Mouse (Mus musculus): Measurements from ENCODE around the gene Cabp4. TPM values are rescaled to one million over a fixed set of nuclear protein-coding genes. Genes with fewer than 3 reads are reported as not detected.
A peak's percentile ranks its signal among the peaks of the same experiment; 100 is the strongest.

Cabp4 gene
- total RNA-seq (2021), result under 1 TPM in 1 of 2 experiments, not detected in 1; 0.20 TPM
- long read RNA-seq, experiment 1, result 0 reads
- long read RNA-seq, experiment 2, result 0 reads

DNA sequence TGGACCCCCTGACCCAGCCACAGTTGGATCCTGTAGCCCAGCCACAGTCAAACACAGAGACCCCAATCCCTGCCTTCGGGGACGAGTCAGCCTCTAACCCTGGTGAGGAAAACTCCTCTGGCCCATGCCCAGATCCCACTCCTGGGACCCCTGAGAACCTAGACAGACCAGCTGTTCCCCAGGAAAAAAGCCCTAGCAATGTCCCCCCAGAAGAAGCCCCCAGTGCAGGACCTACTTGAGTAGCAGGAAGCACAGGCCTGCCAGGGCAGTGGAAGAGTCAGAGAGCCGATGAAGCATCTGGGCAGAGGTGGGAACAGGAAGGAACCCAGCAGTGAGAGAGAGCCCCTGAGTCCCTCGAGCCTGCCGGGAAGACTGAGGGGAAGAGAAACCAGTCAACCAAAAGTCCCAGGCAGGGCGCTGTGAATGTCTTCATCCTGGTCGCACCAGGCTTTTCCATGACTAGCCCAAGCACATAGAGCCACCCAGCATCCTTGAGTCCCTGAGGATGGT, at the start of gene Cabp4:
Cabp4 (minus strand) TSS at position 275 of the 510 bp plus-strand sequence.
- no peak for DNase-seq (ENCODE audit: low spot score in 2 of 2)

DNA sequence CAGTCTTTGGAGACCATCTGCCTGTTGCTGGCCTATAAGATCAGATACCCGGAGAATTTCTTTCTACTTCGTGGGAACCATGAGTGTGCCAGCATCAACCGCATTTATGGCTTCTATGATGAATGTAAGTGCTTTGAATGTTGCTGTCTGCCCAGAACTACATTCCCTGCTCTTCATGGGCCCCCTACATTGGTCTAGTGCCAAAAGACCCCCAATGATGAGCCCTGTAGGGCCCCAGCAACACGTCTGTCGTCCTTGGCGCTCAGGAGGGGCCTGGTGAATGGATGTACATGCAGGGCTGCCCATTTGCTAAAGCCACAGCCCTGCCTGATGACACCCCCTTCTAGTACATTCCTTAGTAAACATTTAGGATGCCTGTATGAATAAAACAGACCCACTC, 49.3 kb upstream of the Cabp4 start:
- DNase-seq (ENCODE audit: low spot score in 2 of 2), result no peak

DNA sequence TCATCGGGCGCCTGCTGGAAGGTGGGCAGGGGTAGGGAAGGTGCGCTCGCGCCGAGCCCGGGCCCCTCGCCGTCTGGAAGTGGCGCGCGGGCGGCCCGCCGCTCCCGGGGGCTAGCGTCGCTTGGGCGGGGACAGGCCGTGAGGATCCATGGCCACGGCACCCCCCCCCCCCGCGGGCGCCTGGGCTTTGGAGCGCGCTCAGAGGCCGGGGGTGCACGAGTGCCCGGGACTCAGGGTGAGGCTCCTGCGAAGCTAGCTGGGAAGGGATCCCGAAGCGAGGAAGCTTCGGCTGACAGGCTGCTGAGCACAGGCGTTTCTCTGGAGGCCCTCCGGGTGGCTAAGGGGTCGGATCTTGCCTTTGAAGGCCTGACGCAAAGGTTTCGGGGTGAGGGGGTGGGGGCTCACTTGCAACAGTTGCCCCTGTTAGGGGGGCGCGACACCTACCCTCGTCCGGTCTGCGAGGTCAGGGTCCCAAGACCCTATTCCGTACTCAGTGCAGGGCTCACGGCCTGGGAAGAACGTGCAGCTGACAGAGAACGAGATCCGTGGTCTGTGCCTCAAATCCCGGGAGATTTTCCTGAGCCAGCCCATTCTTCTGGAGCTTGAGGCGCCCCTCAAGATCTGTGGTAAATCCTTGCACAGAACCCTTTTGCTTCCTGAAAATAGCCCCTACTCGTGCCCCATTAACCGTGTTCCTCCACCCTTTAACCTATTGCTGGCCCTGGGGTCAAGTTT, 48.6 kb upstream of the Cabp4 start:
- no peak for DNase-seq (ENCODE audit: low spot score in 2 of 2)

DNA sequence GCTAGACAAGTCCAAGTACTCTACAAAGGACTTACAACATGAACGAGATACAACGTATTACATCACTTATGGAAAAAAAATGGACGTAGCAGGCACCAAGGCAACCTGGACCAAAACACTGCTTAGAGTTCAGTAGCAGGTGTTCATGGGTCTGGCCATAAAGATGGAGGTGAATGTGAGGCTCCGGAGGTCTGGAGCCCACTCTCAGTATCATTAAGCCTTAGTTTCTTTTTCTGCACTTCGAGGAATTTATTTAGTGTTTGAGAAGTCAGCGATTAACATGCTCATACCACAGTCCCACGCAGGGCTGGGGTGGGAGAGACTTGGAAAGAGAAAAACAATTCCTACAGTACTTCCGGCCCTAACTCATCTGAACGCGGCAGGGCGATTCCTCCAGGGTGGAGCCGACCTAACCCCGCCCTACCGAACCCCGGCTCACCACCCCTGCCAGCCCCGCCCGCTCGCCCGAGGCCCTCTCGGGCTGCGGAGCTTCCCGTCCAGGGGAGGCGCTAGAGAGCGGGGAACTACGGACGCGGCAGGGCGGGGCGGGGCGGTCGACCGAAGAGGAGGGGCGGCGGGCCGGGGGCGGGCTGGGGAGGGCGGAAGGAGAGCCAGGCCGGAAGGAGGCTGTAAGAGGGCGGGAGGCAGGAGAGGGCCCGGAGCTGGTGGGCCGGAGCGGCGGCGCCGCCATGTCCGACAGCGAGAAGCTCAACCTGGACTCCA, 47.9 kb upstream of the Cabp4 start, which contains the start of gene Ppp1ca:
Ppp1ca (plus strand) TSS at position 538 of the 723 bp plus-strand sequence.
- DNase-seq (ENCODE audit: low spot score in 2 of 2), result peak; percentile 95 to 96

DNA sequence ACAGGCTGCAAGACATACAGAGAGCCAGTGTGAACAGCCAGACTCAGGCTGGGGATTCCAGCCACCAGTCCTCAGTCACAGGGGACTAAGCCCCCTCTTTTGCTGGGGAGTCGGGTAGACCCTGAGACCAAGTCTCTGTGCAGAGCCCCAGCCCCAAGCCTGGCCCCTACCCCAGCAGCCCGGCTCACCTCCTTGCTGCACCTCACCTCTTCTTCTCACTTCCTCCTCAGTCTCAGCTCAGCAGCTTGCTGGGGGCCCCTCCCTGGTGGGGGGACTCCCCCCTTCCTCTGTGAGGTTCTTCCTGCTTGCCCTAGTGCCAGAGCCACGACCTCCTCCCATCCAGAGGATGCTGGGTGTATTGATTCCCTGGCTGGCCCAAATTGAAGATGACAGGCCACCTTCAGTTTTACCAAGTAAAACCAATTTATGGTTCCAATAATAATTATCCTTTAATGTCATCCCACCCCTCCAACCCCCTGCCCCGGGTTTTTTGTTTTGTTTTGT, 47.0 kb upstream of the Cabp4 start, which contains the start of gene Tbc1d10c:
Tbc1d10c (minus strand) TSS at position 454 of the 504 bp plus-strand sequence.
- DNase-seq (ENCODE audit: low spot score in 2 of 2), result no peak

DNA sequence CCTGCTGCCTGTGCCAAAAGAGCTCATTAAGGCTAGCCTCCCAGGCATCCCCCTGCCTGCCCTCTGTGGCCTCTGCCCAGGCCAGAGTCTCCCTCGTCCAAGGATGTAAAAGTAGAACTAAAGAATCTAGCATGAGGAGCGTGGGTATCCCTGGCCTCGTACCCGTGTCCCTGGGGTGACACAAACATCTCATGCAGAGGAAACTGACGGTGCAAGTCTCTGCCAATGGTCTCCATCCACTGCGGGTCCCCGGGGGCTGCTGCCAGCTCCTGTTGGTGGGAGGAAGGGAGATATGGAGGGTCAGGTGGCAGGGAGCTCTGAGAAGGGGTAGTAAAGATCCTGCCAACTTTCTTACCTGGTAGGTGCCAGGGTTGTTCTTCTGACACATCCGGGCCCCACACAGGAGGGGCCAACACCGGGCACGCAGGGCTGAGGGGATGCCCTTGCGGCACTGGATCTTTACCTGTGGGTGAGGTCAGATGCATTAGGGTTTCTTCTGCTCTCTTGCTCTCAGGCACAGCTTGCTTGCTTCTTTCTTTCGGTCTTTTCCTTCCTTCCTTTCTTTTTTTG, 45.3 kb upstream of the Cabp4 start:
- DNase-seq (ENCODE audit: low spot score in 2 of 2), result no peak

DNA sequence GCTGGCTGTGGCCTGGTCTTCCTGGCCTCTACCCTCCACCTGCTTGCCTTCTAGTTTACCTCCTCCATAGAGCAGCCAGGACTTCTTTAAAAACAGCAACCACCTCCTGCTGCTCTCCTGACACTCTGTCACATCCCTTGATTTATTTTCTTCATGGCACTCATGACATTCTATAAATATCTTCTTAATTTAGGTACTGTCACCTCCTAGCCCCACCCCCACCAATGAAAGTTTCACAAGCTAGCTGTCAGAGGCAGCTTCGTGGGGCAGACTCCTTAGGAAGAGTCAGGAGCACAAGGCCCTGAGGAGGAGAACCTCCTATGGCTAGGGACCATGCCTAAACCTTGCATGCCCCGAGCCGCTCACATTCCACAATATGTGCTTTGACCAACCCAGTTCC, 43.5 kb upstream of the Cabp4 start:
- no peak for DNase-seq (ENCODE audit: low spot score in 2 of 2)

DNA sequence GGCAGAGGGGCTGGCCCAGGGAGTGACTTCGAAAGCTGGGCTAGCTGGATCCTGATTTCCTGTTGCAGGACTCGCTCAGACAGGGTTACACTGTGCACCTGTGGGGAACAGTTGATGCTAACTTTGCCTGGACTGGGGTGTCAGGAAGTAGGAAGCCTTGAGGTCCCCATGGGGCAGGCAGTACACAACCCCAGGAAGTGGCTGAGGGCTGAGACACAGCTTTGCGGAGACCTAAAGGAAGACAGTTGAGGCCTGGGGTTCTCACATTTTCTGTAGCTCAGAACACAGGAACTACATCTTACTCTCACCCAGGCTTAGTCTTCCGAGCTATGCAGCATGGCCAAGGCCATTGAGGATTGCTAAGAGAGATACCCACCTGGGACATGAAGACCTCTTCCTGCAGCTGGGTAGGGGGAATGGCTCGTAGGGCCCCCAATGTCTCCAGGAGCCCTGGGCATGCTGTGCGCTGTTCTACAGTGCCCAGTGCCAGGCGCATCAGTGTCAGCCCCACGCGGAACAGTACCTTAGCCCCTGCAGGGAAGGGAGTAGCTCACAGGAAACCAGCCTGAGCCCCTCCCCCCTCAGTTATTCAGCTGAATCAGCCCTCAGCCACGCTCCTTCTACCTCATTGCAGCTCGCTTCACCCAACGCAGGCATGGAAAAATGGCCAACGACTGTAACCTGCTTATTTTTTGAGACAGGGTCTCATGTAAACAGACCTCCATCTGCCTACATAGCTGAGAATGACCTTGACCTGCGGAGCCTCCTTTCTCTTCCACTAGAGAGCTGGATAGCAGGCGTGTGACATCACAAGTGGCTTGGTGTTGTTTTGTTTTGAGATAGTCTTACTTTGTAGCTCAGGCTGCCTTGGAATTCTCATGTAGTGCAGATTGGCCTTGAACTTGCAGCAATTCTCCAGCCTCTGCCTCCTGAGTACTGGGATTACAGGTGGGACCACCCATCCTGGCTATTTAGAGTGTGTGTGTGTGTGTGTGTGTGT, 41.4 kb upstream of the Cabp4 start:
- no peak for DNase-seq (ENCODE audit: low spot score in 2 of 2)

DNA sequence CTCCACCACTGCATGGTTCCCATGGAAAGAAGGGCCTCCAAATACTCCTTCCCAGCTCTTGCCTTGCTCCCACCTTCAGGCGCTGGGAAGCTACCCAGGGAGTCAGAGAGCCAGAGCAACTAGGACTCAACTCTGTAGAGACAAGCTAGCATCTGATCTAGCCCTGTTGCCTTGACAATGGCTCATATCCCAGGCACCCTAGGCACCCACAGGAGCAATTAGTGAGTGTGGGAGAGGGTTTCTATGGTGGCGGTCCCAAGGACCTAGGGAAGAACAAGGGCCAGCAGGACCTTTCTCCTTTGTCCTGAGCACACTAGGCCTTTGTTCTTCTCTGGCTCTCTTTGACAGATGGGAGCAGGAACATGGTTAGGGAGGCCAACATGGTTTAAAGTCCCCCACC, 39.9 kb upstream of the Cabp4 start:
- DNase-seq (ENCODE audit: low spot score in 2 of 2), result no peak

DNA sequence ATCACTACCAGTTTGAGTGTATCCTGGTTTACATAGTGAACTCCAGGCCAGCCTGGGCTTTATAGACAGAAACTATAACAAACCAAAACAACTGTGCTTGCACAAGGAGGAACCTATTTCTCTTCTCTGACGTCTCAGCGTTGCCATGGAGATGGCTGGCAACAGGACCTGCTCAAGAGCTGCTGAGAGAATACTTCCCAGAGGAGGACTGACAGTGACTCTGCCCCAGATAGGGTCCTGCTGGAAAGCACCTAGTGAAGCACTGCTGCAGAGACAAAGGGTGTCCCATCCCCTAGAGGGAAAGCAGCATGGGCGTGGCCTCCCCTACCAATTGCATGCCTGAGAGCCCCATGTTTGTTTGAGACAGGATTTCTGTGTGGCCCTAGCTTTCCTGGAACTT, 38.1 kb upstream of the Cabp4 start:
- no peak for DNase-seq (ENCODE audit: low spot score in 2 of 2)

DNA sequence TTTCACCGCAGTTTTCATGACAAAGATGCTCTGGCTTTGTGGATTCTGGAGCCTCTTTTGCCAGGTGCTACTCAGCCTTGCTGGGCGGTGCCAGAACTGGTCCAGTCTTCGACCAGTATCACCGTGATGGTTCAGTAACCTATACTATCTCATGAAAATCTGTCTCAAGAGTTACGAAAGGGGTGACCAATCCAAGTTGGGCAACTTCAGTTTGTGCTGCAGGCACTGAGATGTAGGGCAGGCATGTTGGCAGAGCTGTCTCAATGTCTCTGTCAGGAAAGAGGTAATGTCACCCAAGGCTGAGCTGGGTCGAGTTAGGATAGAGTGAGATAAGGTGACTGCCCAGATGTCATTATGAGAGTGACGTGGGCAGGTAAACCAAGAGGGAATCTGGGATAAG, 36.6 kb upstream of the Cabp4 start:
- DNase-seq (ENCODE audit: low spot score in 2 of 2), result no peak

DNA sequence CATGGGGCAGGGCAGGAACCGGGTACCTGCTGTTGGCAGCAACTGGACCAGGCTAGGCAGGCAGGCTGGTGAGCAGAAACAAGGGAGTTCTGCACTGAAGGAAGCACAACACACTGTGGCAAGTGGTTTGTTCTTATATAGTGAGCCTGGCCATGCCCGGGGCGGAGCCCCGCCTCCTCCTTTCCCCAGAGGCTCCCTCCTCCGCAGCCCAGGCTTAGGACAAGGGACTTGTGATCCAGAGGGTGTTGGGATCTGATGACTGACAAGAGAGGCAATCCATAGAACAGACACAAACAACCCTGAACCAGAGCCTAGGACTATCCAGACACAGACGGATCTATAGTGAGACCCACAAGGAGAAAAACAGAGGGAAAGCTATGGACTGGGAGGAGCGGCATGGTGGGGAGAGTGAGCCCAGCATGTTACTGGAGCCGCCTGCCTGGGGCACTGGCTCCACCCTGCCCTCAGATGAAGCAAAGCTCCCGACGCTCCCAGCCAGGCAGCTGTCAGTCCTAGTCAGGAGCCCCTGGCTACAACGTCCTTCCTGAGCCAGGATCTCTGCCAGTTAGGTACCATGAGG, 31.6 kb upstream of the Cabp4 start, which contains the start of gene Carns1:
Carns1 (minus strand) TSS at position 112 of the 580 bp plus-strand sequence.
- no peak for DNase-seq (ENCODE audit: low spot score in 2 of 2)

DNA sequence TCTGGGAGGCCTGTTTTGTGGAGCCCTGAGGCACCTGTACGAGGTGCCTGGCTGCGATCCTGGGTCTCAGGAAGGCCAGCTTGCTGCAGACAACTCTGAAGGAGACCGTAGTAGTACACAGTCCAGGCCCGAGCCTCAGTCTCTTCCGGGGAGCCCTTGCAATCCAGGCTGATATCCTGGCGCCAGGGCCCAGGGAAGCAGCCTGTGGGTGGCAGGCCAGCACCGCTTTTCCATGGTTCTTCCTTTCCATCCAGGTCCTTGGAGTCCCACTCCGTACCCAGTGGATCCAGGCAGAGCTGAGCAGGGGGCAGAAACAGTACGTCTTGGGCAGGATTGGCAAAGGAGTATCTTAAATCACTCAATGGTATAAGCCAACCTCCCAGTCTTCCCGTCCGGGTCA, 29.1 kb upstream of the Cabp4 start:
- no peak for DNase-seq (ENCODE audit: low spot score in 2 of 2)

DNA sequence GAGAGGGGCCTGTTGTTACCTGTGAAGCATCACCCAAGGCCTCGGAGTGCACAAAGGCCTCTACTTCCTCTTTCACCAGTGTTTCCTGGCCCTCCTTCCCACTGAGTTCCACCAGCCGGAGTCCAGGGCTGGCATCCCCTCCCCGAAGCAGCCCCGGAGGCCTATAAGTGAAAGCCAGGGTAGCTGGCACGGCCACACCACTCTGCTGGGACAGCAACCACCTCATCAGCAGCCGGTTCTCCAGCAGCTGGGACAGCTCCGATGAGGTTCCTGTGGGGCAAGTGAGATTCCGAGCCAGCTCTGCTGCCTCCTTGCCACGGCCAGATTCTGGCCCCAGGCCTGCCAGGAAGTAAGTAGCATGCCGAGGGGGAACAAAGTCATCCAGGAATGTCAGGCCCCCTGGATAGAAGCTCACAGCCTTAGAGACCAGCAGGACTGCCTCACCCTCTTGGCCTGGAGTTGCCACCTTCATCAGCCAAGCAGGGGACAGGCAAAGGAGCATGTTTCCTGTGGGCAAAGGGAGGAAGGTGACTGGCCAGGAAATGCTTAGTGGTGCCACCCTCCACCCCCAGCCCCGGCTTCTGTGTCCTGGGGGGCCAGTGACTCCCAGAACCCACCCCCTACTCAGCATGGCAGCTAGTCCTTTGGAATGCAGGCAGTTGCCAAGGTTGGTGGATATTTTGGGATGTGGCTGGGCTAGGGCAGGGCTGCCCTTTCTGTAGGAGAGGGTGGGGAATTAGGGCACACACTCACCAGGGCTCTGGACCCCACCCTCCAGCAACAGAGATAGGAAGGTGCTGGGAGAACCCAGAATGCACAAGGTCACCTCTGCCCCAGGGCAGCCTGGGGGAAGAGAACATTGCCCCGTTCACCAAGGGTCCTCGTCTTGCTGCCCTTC, 27.8 kb upstream of the Cabp4 start:
- no peak for DNase-seq (ENCODE audit: low spot score in 2 of 2)

DNA sequence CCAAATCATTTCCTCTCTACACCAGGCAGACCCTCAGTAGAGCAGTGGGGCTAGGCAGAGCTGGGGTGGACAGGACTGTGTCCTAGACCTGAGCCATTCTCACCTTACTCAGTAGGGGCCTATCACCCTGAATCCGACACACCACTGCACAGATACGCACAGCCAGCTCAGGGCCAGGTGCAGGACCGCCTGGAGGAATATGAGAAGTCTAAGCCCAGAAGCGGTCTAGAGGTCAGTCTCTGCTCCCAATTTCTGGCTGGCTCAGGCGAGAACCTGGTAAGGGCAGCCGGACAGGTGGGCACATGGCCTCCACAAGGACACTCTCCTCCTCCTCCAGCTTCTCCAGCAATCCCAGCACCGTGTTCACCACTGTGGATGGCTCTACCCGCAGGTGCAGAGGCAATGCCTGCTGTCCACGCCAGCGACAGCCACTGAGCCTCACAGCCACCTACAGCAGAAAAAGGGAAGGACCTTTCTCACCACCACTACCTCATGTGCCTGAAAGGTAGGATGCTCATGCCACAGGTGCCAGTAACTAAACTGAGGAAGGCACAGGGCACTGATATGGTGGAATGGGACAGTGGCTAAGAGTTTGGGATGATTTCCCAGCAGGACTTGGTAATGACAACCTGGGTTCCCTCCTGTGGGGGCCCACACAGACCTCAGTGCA, 27.0 kb upstream of the Cabp4 start:
- DNase-seq (ENCODE audit: low spot score in 2 of 2), result no peak

DNA sequence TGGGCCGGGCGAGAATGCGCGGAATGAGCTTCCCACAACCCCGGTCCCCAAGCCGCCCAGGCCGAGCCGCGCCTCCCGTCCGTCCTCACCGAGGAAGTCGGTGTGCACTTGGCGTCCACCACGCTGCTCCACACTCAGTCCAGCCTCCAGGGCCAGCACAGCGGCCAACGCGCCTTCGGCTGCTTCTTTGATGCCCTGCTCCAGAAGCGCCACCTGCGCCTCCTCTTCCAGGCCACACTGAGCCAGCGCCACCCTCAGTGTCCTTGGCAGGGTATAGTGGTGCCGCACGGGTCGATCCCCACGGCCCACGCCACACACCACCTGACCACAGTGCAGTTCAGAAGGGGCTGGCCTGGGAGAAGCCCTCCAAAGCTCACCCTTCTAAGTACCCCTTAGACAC, 26.0 kb upstream of the Cabp4 start:
- no peak for DNase-seq (ENCODE audit: low spot score in 2 of 2)

DNA sequence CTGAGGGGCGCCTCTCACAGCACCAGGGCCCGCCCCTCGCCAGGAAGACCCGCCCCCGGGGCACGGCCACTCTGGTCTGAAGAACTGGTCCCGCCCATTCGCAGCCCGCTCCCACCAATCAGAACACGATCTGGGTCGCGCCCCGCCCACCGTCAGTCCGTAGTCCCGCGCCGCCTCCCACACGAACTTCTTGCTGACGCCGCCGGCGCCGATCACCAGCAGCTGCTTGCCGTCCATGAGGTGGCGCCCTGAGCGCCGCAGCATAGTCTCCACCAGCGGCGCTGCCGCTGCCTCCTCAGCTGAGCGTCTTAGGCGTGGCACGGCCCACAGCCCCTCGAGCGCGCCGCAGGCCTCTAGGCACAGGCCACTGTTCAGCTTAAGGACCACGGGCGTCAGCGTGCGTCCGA, 25.5 kb upstream of the Cabp4 start:
- peak; percentile 99 for DNase-seq (ENCODE audit: low spot score in 2 of 2)
